Mouse (Mus musculus): ENCODE measurements around the gene Mat2b. TPM values are rescaled to one million over a fixed set of nuclear protein-coding genes. Genes with fewer than 3 reads are reported as not detected.

Mat2b gene
- total RNA-seq (2023), result 56.6 and 67.2 TPM in 2 replicates

GRCm38 (mm10) chr11:40695103-40695502 lies at the start of gene Mat2b:
Mat2b (minus strand) TSS chr11:40695203.

GRCm38 (mm10) chr11:40733339-40734174 lies 38.6 kb upstream of the Mat2b start, which contains the start of the genes Hmmr and Nudcd2:
Hmmr (minus strand) TSS chr11:40733422.
Nudcd2 (plus strand) TSS chr11:40733667.

Other genes with a start within 250 kb of the Mat2b start
- 25.2 and 26.4 TPM in 2 replicates for gene Hmmr, start 38.2 kb upstream of the Mat2b start, total RNA-seq (2023)
- gene Nudcd2, start 38.5 kb upstream of the Mat2b start, total RNA-seq (2023), result 6.6 and 11.8 TPM in 2 replicates
- gene Ccng1, start 60.1 kb upstream of the Mat2b start, total RNA-seq (2023), result 20.6 and 21.3 TPM in 2 replicates